Mouse (Mus musculus): ENCODE data around the gene Actg1. TPM values are rescaled to one million over a fixed set of nuclear protein-coding genes. Genes with fewer than 3 reads are reported as not detected.
"Not testable (repeated sequence)": the region's sequence is repeated elsewhere in the genome, so short reads cannot be mapped to it uniquely, and the experiment has no call there.

Actg1 gene
- polyA plus RNA-seq, 1 experiment from 2014 or later = 463 TPM

- Histone ChIP-seq H3K27me3 (ENCODE audit: insufficient read depth, low read length) (no peaks in the 10 kb centered on the region), H3K27ac (ENCODE audit: low read depth) (peak overlapping the region; percentile 99), H3K9me3 (ENCODE audit: low read length) (no peaks in the 10 kb centered on the region), H3K4me1 (ENCODE audit: insufficient read depth) (peaks cover 46% of the 10 kb centered on the region), H3K4me3 (ENCODE audit: low read depth, low read length) (peak overlapping the region; percentile 80), H3K9ac (replicated peaks) (peak overlapping the region; percentile 94), H3K36me3 (replicated peaks; ENCODE audit: insufficient read depth, low read length) (peaks cover 10% of the 10 kb centered on the region), H3K4me2 (ENCODE audit: low read depth, low read length) (peak overlapping the region; percentile 99)
- DNase-seq (peak; percentile 56), ATAC-seq (peak; percentile 0; the same call in 1 of the 2 replicates)
- WGBS (ENCODE audit: insufficient replicate concordance) = under 1% methylated on average over 16 of the region's 16 CpGs
- TF ChIP-seq CTCF (IDR thresholded peaks at IDR 0.05; ENCODE audit: low read depth) (no peak), EP300 (IDR thresholded peaks at IDR 0.05; ENCODE audit: low read depth) (no peak)
These were observed 1.1 kb upstream of the Actg1 start for GRCm38 (mm10) chr11:120349371-120349985.

- Histone ChIP-seq H3K9me3 (ENCODE audit: low read length) (no peaks in the 10 kb centered on the region), H3K4me2 (ENCODE audit: low read depth, low read length) (peak overlapping the region; percentile 99), H3K27ac (ENCODE audit: low read depth) (peak overlapping the region; percentile 99), H3K36me3 (replicated peaks; ENCODE audit: insufficient read depth, low read length) (peaks cover 10% of the 10 kb centered on the region), H3K27me3 (ENCODE audit: insufficient read depth, low read length) (no peaks in the 10 kb centered on the region), H3K4me3 (ENCODE audit: low read depth, low read length) (peak overlapping the region; percentile 80), H3K4me1 (ENCODE audit: insufficient read depth) (peaks cover 40% of the 10 kb centered on the region), H3K9ac (replicated peaks) (peak overlapping the region; percentile 94)
- WGBS (ENCODE audit: insufficient replicate concordance) = 4% methylated on average over 35 of the region's 53 CpGs
- TF ChIP-seq EP300 (IDR thresholded peaks at IDR 0.05; ENCODE audit: low read depth) = no peak
- TF ChIP-seq CTCF (IDR thresholded peaks at IDR 0.05; ENCODE audit: low read depth) = no peak
- peak; percentile 8; the same call in 1 of the 2 replicates for ATAC-seq
- DNase-seq = peak; percentile 58
These were observed 485 bp upstream of the Actg1 start for GRCm38 (mm10) chr11:120348684-120349370.

- H3K36me3 ChIP-seq (replicated peaks; ENCODE audit: insufficient read depth, low read length) = peaks cover 10% of the 10 kb centered on the region
- H3K9me3 ChIP-seq (ENCODE audit: low read length) = no peaks in the 10 kb centered on the region
- H3K4me1 ChIP-seq (ENCODE audit: insufficient read depth) = peaks cover 26% of the 10 kb centered on the region
- peak; percentile 33 for DNase-seq
- 2% methylated on average over 10 of the region's 10 CpGs for WGBS (ENCODE audit: insufficient replicate concordance)
- H3K9ac ChIP-seq (replicated peaks) = peak overlapping the region; percentile 94; the same call in 1 of the 2 replicates
- no peak for TF ChIP-seq CTCF (IDR thresholded peaks at IDR 0.05; ENCODE audit: low read depth)
- no peak for TF ChIP-seq EP300 (IDR thresholded peaks at IDR 0.05; ENCODE audit: low read depth)
- H3K4me2 ChIP-seq (ENCODE audit: low read depth, low read length) = peak overlapping the region; percentile 99
- H3K4me3 ChIP-seq (ENCODE audit: low read depth, low read length) = peak overlapping the region; percentile 80
- no peak for ATAC-seq
- 0 out of 2 replicates have a peak overlapping the region, but pooled peaks have one; percentile 18 for H3K27ac ChIP-seq (ENCODE audit: low read depth)
- no peaks in the 10 kb centered on the region for H3K27me3 ChIP-seq (ENCODE audit: insufficient read depth, low read length)
These were observed 1.0 kb downstream of the Actg1 start for GRCm38 (mm10) chr11:120347301-120347700.

- not testable (repeated sequence) for ATAC-seq; H3K36me3 ChIP-seq (replicated peaks; ENCODE audit: insufficient read depth, low read length); H3K27ac ChIP-seq (ENCODE audit: low read depth); H3K27me3 ChIP-seq (ENCODE audit: insufficient read depth, low read length); H3K9me3 ChIP-seq (ENCODE audit: low read length); H3K9ac ChIP-seq (replicated peaks)
- Histone ChIP-seq H3K4me1 (ENCODE audit: insufficient read depth) (peaks cover 26% of the 10 kb centered on the region), H3K4me3 (ENCODE audit: low read depth, low read length) (peak overlapping the region; percentile 39), H3K4me2 (ENCODE audit: low read depth, low read length) (peak overlapping the region; percentile 61)
- 60% methylated on average over 8 of the region's 13 CpGs for WGBS (ENCODE audit: insufficient replicate concordance)
- DNase-seq = peak; percentile 10
These were observed 1.8 kb downstream of the Actg1 start for GRCm38 (mm10) chr11:120346383-120347034.

DNA sequence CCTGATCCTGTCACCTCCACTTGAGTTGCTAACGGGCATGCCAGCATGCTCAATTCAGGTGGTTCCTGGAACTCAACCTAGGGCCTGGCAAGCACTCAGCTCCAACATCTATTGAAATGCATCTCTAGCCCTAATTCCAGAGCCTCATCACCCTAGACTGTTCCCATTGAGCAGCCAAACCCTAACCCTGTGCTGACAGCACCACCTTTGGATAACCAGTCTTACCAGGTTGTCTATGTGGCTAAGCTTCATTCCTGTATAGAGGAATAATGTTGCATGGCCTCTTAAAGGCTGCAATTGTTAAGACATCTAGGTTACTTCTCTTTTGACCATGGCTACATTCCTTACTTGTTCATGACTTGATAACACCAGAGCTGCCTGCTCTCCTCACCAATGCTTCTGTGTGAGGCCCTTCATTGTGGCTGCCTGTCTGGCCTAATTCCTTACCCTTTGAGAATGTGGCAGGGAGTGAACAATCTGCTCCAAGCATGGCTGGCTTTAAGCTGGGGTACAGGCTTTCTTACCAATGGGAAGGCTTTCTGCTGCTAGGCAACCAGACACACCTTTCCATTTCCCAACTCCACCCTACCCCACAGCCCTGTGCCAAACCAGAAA, 3.2 kb downstream of the Actg1 start:
- DNase-seq (peak; percentile 19), ATAC-seq (no peak)
- TF ChIP-seq EP300 (IDR thresholded peaks at IDR 0.05; ENCODE audit: low read depth) (no peak), CTCF (IDR thresholded peaks at IDR 0.05; ENCODE audit: low read depth) (no peak)
- H3K9me3 ChIP-seq (ENCODE audit: low read length) = no peaks in the 10 kb centered on the region
- no peak overlapping the region for H3K9ac ChIP-seq (replicated peaks)
- peaks cover 10% of the 10 kb centered on the region for H3K36me3 ChIP-seq (replicated peaks; ENCODE audit: insufficient read depth, low read length)
- H3K27ac ChIP-seq (ENCODE audit: low read depth) = no peak overlapping the region
- 69% methylated on average over 1 of the region's 1 CpGs for WGBS (ENCODE audit: insufficient replicate concordance)
- peak overlapping the region; percentile 27; the same call in 1 of the 2 replicates for H3K4me2 ChIP-seq (ENCODE audit: low read depth, low read length)
- peaks cover 17% of the 10 kb centered on the region for H3K4me1 ChIP-seq (ENCODE audit: insufficient read depth)
- H3K27me3 ChIP-seq (ENCODE audit: insufficient read depth, low read length) = no peaks in the 10 kb centered on the region
- peak overlapping the region; percentile 2; the same call in 1 of the 2 replicates for H3K4me3 ChIP-seq (ENCODE audit: low read depth, low read length)
